18 mouse cellular contexts compared by ENCODE assay signal in genomic region chr9:21314367-21315140, GRCm38 (mm10). TPM values are rescaled to one million over a fixed set of nuclear protein-coding genes. Genes with fewer than 3 reads are reported as not detected.
DNase-seq lines count a peak whose midpoint lies in the region; ATAC-seq and TF ChIP-seq lines count a peak whose summit lies in the region.
"Had no signal": no experiment of that assay in that cellular context is flagged by ENCODE, and none has a peak within 500 bp of the region (broad histone marks: within the 10 kb centered on the region; RNA-seq: fewer than 3 reads in every experiment).

No protein-coding gene starts in this region.

- H3K9me3 ChIP-seq in heart, embryonic 11.5 days (replicated peaks; ENCODE audit: control insufficient read depth, low read length), result no peaks in the 10 kb centered on the region
- H3K9me3 ChIP-seq in liver, embryonic 11.5 days (ENCODE audit: control insufficient read depth, low read length), result no peaks in the 10 kb centered on the region
- no peaks in the 10 kb centered on the region for H3K9me3 ChIP-seq in stomach, postnatal 0 days (ENCODE audit: control insufficient read depth, low read length)
- H3K9me3 ChIP-seq: hindbrain, embryonic 10.5 days; midbrain, embryonic 10.5 days had no signal

- no peak; the same call in 1 of the 2 replicates for ATAC-seq in heart, embryonic 11.5 days (replicated peaks; ENCODE audit: insufficient number of reproducible peaks, low FRiP score, low TSS enrichment)
- peak; percentile 84 for ATAC-seq in liver, embryonic 11.5 days (replicated peaks; ENCODE audit: low FRiP score)
- ATAC-seq in megakaryocyte-erythroid progenitor cell, adult 5-6 weeks (replicated peaks; ENCODE audit: low FRiP score, low TSS enrichment, poor library complexity, severe bottlenecking), result peak; percentile 71
- no peak for ATAC-seq in stomach, postnatal 0 days (ENCODE audit: low FRiP score, low TSS enrichment)

- DNase-seq in heart, postnatal 4 days, result no peak
- peak; percentile 56 for DNase-seq in c-Kit-positive CD71-positive TER-119-positive erythroid progenitor cells, embryonic 14.5 days (ENCODE audit: low spot score)
- DNase-seq in liver, embryonic 11.5 days (ENCODE audit: low spot score), result no peak
- DNase-seq in cerebellum, postnatal 36 days, result no peak
- DNase-seq in stomach, postnatal 0 days (ENCODE audit: low spot score), result no peak
- DNase-seq: adrenal gland, postnatal 36 days; cerebellum, adult 9-10 months; kidney, adult 18-20 months; kidney, postnatal 25 days; lung, postnatal 14 days; right cerebral cortex, postnatal 14 days; thymus, postnatal 4 days had no signal

- TF ChIP-seq CTCF in stomach, postnatal 0 days (IDR thresholded peaks at IDR 0.05; ENCODE audit: low read depth), result no peak

- no peak for TF ChIP-seq EP300 in stomach, postnatal 0 days (optimal IDR thresholded peaks at IDR 0.05)

- no peak overlapping the region for H3K4me3 ChIP-seq in heart, embryonic 11.5 days (ENCODE audit: low read depth, low read length)
- H3K4me3 ChIP-seq in liver, embryonic 11.5 days (ENCODE audit: low read depth, low read length), result 0 out of 2 replicates have a peak overlapping the region, but pooled peaks have one; percentile 5
- H3K4me3 ChIP-seq in stomach, postnatal 0 days (ENCODE audit: low read depth, low read length), result no peak overlapping the region
- H3K4me3 ChIP-seq: hindbrain, embryonic 10.5 days; midbrain, embryonic 10.5 days had no signal

- 77% methylated on average over 9 of the region's 9 CpGs for WGBS in heart, embryonic 11.5 days (ENCODE audit: insufficient replicate concordance)
- WGBS in liver, embryonic 11.5 days, result 64% methylated on average over 9 of the region's 9 CpGs
- WGBS in stomach, postnatal 0 days, result 88% methylated on average over 9 of the region's 9 CpGs

- no peak overlapping the region for H3K4me2 ChIP-seq in heart, embryonic 11.5 days
- peak overlapping the region; percentile 40 for H3K4me2 ChIP-seq in liver, embryonic 11.5 days
- no peak overlapping the region for H3K4me2 ChIP-seq in stomach, postnatal 0 days (replicated peaks; ENCODE audit: low read depth)

- peaks cover 15% of the 10 kb centered on the region for H3K27me3 ChIP-seq in heart, embryonic 11.5 days (ENCODE audit: control insufficient read depth, insufficient read depth, low read length)
- peaks cover 15% of the 10 kb centered on the region for H3K27me3 ChIP-seq in liver, embryonic 11.5 days (replicated peaks; ENCODE audit: control insufficient read depth, insufficient read depth, low read length)
- no peaks in the 10 kb centered on the region for H3K27me3 ChIP-seq in stomach, postnatal 0 days (ENCODE audit: control insufficient read depth, insufficient read depth, low read length)

- no peaks in the 10 kb centered on the region for H3K36me3 ChIP-seq in heart, embryonic 11.5 days (ENCODE audit: control insufficient read depth, insufficient read depth, low read length)
- H3K36me3 ChIP-seq in liver, embryonic 11.5 days (ENCODE audit: control insufficient read depth, insufficient read depth, low read length), result no peaks in the 10 kb centered on the region
- H3K36me3 ChIP-seq in stomach, postnatal 0 days (ENCODE audit: control insufficient read depth, insufficient read depth, low read length), result no peaks in the 10 kb centered on the region
- H3K36me3 ChIP-seq: hindbrain, embryonic 10.5 days; midbrain, embryonic 10.5 days had no signal

- H3K4me1 ChIP-seq in heart, embryonic 11.5 days (ENCODE audit: control insufficient read depth, insufficient read depth, low read length), result 0 out of 2 replicates have a peak, but pooled peaks cover 4% of the 10 kb centered on the region
- H3K4me1 ChIP-seq in liver, embryonic 11.5 days (replicated peaks; ENCODE audit: control insufficient read depth, insufficient read depth, low read length), result peaks cover 19% of the 10 kb centered on the region
- H3K4me1 ChIP-seq in stomach, postnatal 0 days (replicated peaks; ENCODE audit: control insufficient read depth, insufficient read depth), result no peaks in the 10 kb centered on the region

- H3K9ac ChIP-seq in heart, embryonic 11.5 days (ENCODE audit: low read depth, low read length), result no peak overlapping the region
- no peak overlapping the region for H3K9ac ChIP-seq in liver, embryonic 11.5 days (ENCODE audit: low read depth, low read length)
- no peak overlapping the region for H3K9ac ChIP-seq in stomach, postnatal 0 days (ENCODE audit: low read length)

- 0 out of 2 replicates have a peak overlapping the region, but pooled peaks have one; percentile 3 for H3K27ac ChIP-seq in heart, embryonic 11.5 days (ENCODE audit: low read depth, low read length)
- H3K27ac ChIP-seq in liver, embryonic 11.5 days (ENCODE audit: low read depth, low read length), result peak overlapping the region; percentile 71
- no peak overlapping the region for H3K27ac ChIP-seq in stomach, postnatal 0 days (replicated peaks)
- H3K27ac ChIP-seq: hindbrain, embryonic 10.5 days had no signal

RNA-seq across cellular contexts. Expression of gene Ap1m2, which starts 2.4 kb away (rescaled TPM):
- 0.55 and 1.1 TPM in 2 replicates for polyA plus RNA-seq in heart, embryonic 11.5 days (2014; fragmentation: Nextera tagmentation; extraction: Ambion mirVana)
- total RNA-seq in heart, postnatal 4 days (2021), result not detected
- polyA plus RNA-seq in liver, embryonic 11.5 days (2014; fragmentation: Nextera tagmentation; extraction: Ambion mirVana), result 1.2 and 1.6 TPM in 2 replicates
- 0.42 TPM in 1 of 2 replicates, not detected in the other for total RNA-seq in megakaryocyte-erythroid progenitor cell, adult 5-6 weeks (2014; fragmentation: Nextera tagmentation)
- total RNA-seq in megakaryocyte-erythroid progenitor cell, adult 5-6 weeks (2017), result not detected in 2 replicates
- polyA plus RNA-seq in stomach, postnatal 0 days (2015; fragmentation: Nextera tagmentation; extraction: Ambion mirVana), result 84.9 and 90.6 TPM in 2 replicates
- total RNA-seq: adrenal gland, postnatal 36 days; gastrocnemius, postnatal 25 days had no signal
- polyA plus RNA-seq: C2C12 had no signal

RNA-seq across cellular contexts. Expression of gene Slc44a2, which starts 5.9 kb away (rescaled TPM):
- polyA plus RNA-seq in heart, embryonic 11.5 days (2014; fragmentation: Nextera tagmentation; extraction: Ambion mirVana), result 62.3 and 70.0 TPM in 2 replicates
- 10 to 100 TPM; 63.4 to 65.0 TPM for total RNA-seq in heart, postnatal 4 days (2021)
- 57.2 and 61.2 TPM in 2 replicates for polyA plus RNA-seq in liver, embryonic 11.5 days (2014; fragmentation: Nextera tagmentation; extraction: Ambion mirVana)
- total RNA-seq in megakaryocyte-erythroid progenitor cell, adult 5-6 weeks (2014; fragmentation: Nextera tagmentation), result 25.8 and 30.7 TPM in 2 replicates
- total RNA-seq in megakaryocyte-erythroid progenitor cell, adult 5-6 weeks (2017), result 22.6 and 23.7 TPM in 2 replicates
- polyA plus RNA-seq in stomach, postnatal 0 days (2015; fragmentation: Nextera tagmentation; extraction: Ambion mirVana), result 55.2 and 62.6 TPM in 2 replicates

RNA-seq across cellular contexts. Expression of gene Cdkn2d, which starts 23.3 kb away (rescaled TPM):
- 88.4 and 99.8 TPM in 2 replicates for polyA plus RNA-seq in heart, embryonic 11.5 days (2014; fragmentation: Nextera tagmentation; extraction: Ambion mirVana)
- 10 to 100 TPM; 49.5 to 54.6 TPM for total RNA-seq in heart, postnatal 4 days (2021)
- polyA plus RNA-seq in liver, embryonic 11.5 days (2014; fragmentation: Nextera tagmentation; extraction: Ambion mirVana), result 48.0 and 48.2 TPM in 2 replicates
- total RNA-seq in megakaryocyte-erythroid progenitor cell, adult 5-6 weeks (2014; fragmentation: Nextera tagmentation), result 5.7 and 7.4 TPM in 2 replicates
- 8.5 and 11.3 TPM in 2 replicates for total RNA-seq in megakaryocyte-erythroid progenitor cell, adult 5-6 weeks (2017)
- 23.1 and 28.0 TPM in 2 replicates for polyA plus RNA-seq in stomach, postnatal 0 days (2015; fragmentation: Nextera tagmentation; extraction: Ambion mirVana)

RNA-seq across cellular contexts. Expression of gene Kri1, which starts 26.8 kb away (rescaled TPM):
- 9.9 and 12.3 TPM in 2 replicates for polyA plus RNA-seq in heart, embryonic 11.5 days (2014; fragmentation: Nextera tagmentation; extraction: Ambion mirVana)
- total RNA-seq in heart, postnatal 4 days (2021), result 10 to 100 TPM; 18.5 to 21.0 TPM
- 19.3 and 24.2 TPM in 2 replicates for polyA plus RNA-seq in liver, embryonic 11.5 days (2014; fragmentation: Nextera tagmentation; extraction: Ambion mirVana)
- total RNA-seq in megakaryocyte-erythroid progenitor cell, adult 5-6 weeks (2014; fragmentation: Nextera tagmentation), result 50.7 and 81.7 TPM in 2 replicates
- total RNA-seq in megakaryocyte-erythroid progenitor cell, adult 5-6 weeks (2017), result 55.3 and 86.3 TPM in 2 replicates
- 6.7 and 7.9 TPM in 2 replicates for polyA plus RNA-seq in stomach, postnatal 0 days (2015; fragmentation: Nextera tagmentation; extraction: Ambion mirVana)

RNA-seq across cellular contexts. Expression of gene Atg4d, which starts 49.5 kb away (rescaled TPM):
- polyA plus RNA-seq in heart, embryonic 11.5 days (2014; fragmentation: Nextera tagmentation; extraction: Ambion mirVana), result 45.5 and 48.2 TPM in 2 replicates
- total RNA-seq in heart, postnatal 4 days (2021), result 10 to 100 TPM; 53.1 to 59.1 TPM
- 57.0 and 61.1 TPM in 2 replicates for polyA plus RNA-seq in liver, embryonic 11.5 days (2014; fragmentation: Nextera tagmentation; extraction: Ambion mirVana)
- total RNA-seq in megakaryocyte-erythroid progenitor cell, adult 5-6 weeks (2014; fragmentation: Nextera tagmentation), result 8.9 and 13.9 TPM in 2 replicates
- total RNA-seq in megakaryocyte-erythroid progenitor cell, adult 5-6 weeks (2017), result 11.9 and 25.7 TPM in 2 replicates
- polyA plus RNA-seq in stomach, postnatal 0 days (2015; fragmentation: Nextera tagmentation; extraction: Ambion mirVana), result 38.6 and 41.7 TPM in 2 replicates

Comparison
In these comparisons a context has a peak if more than half of its experiments do, and no peak if none do; other contexts are left out.
1. ATAC-seq: peak in liver, embryonic 11.5 days (single experiment) and megakaryocyte-erythroid progenitor cell, adult 5-6 weeks (single experiment); none in heart, embryonic 11.5 days (single experiment) and stomach, postnatal 0 days (single experiment).
2. RNA of gene Ap1m2, which starts 2.4 kb away (polyA plus RNA-seq): 84.9 to 90.6 TPM in stomach, postnatal 0 days; 1.2 to 1.6 TPM in liver, embryonic 11.5 days and 0.55 to 1.1 TPM in heart, embryonic 11.5 days; every median in the first group is over 10 times any median in the second.